Mouse (Mus musculus) layer of hippocampus, adult 2 months (tissue): ENCODE measurements around the gene Csf2rb. TPM values are rescaled to one million over a fixed set of nuclear protein-coding genes. Genes with fewer than 3 reads are reported as not detected.
"Not testable (repeated sequence)": the region's sequence is repeated elsewhere in the genome, so short reads cannot be mapped to it uniquely, and the experiment has no call there.

Experiments
- DNase-seq, 2 experiments: peaks; one replicate each; pipeline ENCODE4 v3.0.0; 2022; ENCODE audit warnings: low spot score in 2 of 2
- H3K27ac ChIP-seq: fragments of 200-600 bp; 2 replicates; pipeline ENCODE4 v1.8.1; 2022
- H3K4me3 ChIP-seq: fragments of 200-600 bp; 2 replicates; pipeline ENCODE4 v1.8.1; 2022; ENCODE audit warnings: mild to moderate bottlenecking
- CTCF ChIP-seq: fragments of 200-600 bp; conservative IDR thresholded peaks from 2 replicates; pipeline ENCODE4 v1.8.1; 2022; ENCODE audit warnings: antibody characterized with exemption, mild to moderate bottlenecking, moderate library complexity
- total RNA-seq, 2 experiments: library from RNA; stranded (reverse); gene quantifications; 2 replicates each; pipeline ENCODE4 v1.2.3; 2021

The Csf2rb gene
- total RNA-seq, 2 experiments from 2014 or later, result 1.3 to 1.7 TPM

DNA sequence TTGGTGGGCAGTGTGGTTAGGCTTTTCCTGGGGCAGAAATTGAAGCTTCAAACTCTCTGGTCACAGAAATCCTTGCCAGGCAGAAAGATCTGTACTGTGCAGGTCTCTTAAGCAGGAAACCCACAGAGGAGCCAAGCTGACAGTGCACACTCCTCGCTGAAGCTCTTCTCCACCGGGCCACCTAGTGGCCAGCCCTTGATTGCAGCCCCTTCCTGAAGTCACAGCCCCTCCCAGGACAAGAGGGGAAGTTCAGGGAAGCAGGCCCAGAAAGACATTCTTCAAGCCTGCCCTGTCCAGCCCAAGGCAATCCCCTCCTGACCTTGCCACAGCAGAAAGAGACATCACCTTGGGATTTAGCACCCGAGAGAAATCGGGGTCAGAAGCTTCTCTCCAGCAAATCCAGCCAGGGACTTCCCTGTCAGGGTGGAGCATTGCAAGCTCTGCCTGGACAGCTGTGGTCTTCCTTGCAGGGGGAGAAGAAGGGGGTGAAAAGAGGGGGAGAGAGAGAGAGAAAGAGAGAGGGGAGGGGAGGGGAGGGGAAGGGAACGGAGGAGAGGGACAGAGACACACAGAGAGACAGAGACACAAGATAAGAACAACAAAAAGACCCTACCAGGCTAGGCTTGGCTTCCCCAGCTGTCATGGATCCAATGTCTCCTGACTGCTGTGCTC is 4.6 kb upstream of the Csf2rb start:
- H3K27ac ChIP-seq, result no peak overlapping the region
- peak; percentile 87 for TF ChIP-seq CTCF
- peak; percentile 33 to 69 for DNase-seq
- no peak overlapping the region for H3K4me3 ChIP-seq

DNA sequence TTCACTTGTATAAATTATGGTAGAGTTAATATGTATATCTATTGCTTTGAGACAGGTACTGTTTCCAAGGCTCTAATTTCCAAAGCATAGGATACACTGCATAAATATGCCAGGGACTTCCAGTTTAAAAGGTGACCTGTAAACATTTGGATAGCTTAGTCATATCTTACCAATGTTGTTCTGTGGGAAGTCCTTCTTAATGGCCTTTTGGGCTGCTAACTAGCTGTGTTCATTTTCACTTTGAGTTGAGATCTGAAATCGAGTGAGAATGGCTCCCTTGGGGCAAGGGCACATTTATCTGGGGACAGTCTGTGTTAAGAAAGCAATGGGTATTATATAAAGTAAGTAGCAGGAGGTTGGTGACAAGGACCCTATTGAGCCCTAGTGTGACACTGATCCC is 2.2 kb upstream of the Csf2rb start:
- Histone ChIP-seq H3K27ac (no peak overlapping the region), H3K4me3 (no peak overlapping the region)
- no peak for TF ChIP-seq CTCF
- no peak for DNase-seq

- no peak overlapping the region for H3K4me3 ChIP-seq
Observed at GRCm38 (mm10) chr15:78324294-78324693, 1.3 kb upstream of the Csf2rb start.

GRCm38 (mm10) chr15:78326747-78327146 is 1.2 kb downstream of the Csf2rb start:
- DNase-seq, result no peak
- Histone ChIP-seq H3K27ac (no peak overlapping the region), H3K4me3 (no peak overlapping the region)
- TF ChIP-seq CTCF, result no peak

More at GRCm38 (mm10) chr15:78324294-78324693, 1.3 kb upstream of the Csf2rb start:
- H3K27ac ChIP-seq, result no peak overlapping the region
- no peak for DNase-seq
- TF ChIP-seq CTCF, result no peak

DNA sequence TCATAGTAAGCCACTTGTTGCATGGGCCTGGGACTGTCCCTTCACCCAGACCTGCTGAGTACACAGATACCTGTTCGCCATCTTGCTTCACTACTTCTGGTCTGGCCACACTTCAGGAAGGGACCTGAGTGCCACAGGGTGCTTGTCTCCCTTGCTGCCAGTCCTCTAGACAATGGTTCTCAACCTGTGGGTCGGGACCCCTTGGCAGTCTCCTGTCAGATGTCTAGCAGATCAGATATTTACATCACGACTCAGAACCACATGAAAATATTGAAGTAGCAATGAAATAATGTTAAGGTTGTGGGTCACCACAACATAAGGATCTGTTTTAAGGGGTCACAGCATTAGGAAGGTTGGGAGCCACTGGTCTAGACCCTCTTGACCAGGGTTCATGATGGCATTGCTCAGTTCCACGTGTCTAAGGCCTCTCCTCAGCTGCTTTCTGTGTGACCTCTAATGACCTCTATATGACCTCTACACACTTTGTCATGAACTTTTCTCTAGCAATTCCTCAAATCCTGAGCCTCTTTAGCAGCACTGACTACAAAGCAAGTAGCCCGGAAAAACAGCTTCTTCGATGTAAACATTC is 2.3 kb downstream of the Csf2rb start:
- DNase-seq, H3K27ac ChIP-seq, H3K4me3 ChIP-seq: not testable (repeated sequence)

- no peak overlapping the region for H3K27ac ChIP-seq
- no peak for TF ChIP-seq CTCF
Observed at GRCm38 (mm10) chr15:78328520-78329097, 3.1 kb downstream of the Csf2rb start.

DNA sequence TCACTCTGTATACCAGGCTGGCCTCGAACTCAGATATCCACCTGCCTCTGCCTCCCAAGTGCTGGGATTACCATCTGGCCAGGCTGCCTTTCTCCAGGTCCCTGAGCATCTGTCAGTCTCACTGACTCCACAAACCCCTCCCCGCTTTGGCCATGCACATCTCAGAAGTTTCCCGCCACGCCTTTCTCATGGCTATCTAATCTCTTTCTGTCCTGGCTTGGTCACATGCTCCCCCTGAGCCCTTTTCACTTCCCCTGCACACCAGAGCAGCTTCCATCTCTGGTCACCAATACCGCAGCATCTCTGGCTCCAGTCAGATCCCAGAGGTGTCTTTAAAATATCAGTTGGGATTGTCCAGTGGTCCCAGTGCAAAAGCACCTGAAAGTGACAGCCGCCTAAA is 4.4 kb downstream of the Csf2rb start:
- H3K4me3 ChIP-seq, H3K27ac ChIP-seq, DNase-seq: not testable (repeated sequence)

More at GRCm38 (mm10) chr15:78328520-78329097, 3.1 kb downstream of the Csf2rb start:
- H3K4me3 ChIP-seq, result no peak overlapping the region
- no peak for DNase-seq

DNA sequence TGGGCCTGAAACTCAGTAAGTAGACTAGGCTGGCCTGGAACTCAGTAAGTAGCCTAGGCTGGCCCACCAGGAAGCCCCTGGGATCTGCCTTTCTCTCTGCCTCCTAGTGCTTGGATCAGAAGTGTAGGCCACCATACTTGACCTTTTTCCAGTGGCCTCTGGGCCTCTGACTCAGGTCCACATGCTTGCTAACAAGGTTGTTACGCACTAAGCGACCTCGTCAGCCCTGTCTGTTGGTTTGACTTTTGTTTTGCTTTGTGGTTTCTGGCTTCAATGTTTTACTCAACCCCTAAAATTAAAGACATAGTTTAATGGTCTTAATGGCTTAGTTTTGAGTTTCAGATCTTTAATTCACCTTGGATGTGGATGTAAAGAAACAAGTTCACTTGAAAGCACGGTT is 5.2 kb downstream of the Csf2rb start:
- H3K4me3 ChIP-seq, result no peak overlapping the region
- TF ChIP-seq CTCF, result no peak
- no peak for DNase-seq
- H3K27ac ChIP-seq, result no peak overlapping the region

- Histone ChIP-seq H3K4me3 (no peak overlapping the region), H3K27ac (no peak overlapping the region)
- no peak for DNase-seq
- no peak for TF ChIP-seq CTCF
Observed at GRCm38 (mm10) chr15:78331523-78332340, 6.2 kb downstream of the Csf2rb start.

DNA sequence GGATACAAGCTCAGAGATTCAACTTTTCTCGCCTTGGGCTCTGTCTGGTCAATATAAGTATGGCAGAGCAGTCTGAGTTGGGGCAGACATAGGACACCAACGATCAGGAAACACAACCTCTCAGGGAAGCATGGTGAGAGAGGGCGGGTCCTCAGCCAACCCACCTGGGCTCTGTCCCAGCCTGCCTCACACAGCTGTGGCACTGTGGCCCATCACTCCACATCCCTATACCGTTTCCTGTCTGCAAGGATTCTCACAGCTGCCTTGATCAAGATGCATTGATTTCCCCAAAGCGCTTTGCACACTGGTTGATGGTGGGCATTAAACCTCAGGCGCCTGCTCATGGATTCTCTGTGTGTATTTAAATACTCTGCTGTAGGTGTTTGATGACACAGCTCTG is 7.4 kb downstream of the Csf2rb start:
- no peak for TF ChIP-seq CTCF
- Histone ChIP-seq H3K4me3 (no peak overlapping the region), H3K27ac (no peak overlapping the region)
- no peak for DNase-seq

DNA sequence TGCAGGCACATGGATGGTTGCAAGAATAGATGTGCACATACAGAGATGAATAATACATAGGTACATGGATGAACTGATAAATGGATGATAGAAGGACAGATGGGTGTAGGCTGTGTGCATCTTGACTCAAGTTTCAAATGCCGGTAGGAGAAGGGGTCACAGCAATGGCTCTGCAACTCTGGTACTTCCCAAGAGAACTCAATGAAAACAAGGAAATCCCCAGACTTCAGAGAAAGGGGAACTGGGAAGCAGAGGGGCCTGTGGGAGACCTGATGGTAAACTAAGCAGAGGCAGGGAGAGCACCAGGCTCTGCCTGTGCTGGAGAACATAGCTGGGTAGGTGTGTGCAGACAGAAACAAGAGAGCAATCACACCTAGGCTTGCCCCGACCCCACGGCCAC is 8.8 kb downstream of the Csf2rb start:
- no peak for DNase-seq
- TF ChIP-seq CTCF, result no peak
- Histone ChIP-seq H3K27ac (no peak overlapping the region), H3K4me3 (no peak overlapping the region)

- not testable (repeated sequence) for H3K4me3 ChIP-seq, H3K27ac ChIP-seq
- TF ChIP-seq CTCF, result peak; percentile 94
- DNase-seq, result peak; percentile 55 to 60
Observed at GRCm38 (mm10) chr15:78339627-78340423, 14.3 kb downstream of the Csf2rb start.

GRCm38 (mm10) chr15:78340919-78341318 is 15.4 kb downstream of the Csf2rb start:
- not testable (repeated sequence) for H3K4me3 ChIP-seq, H3K27ac ChIP-seq, DNase-seq
